Mouse (Mus musculus) G1E (cell line): ENCODE data around the gene Sgcb. TPM values are rescaled to one million over a fixed set of nuclear protein-coding genes. Genes with fewer than 3 reads are reported as not detected.

Experiments
- ATAC-seq: 2 replicates; pipeline ENCODE4 v1.8.0; 2016; ENCODE audit warnings: mild to moderate bottlenecking; ENCODE audit not compliant: insufficient number of reproducible peaks, poor library complexity, low FRiP score, severe bottlenecking; ENCODE audit errors: extremely low read depth
- DNase-seq: peaks from one replicate; pipeline ENCODE4 v3.0.0; 2012; ENCODE audit warnings: low spot score
- H3K27me3 ChIP-seq: 2 replicates; pipeline ENCODE4 v1.6.1; 2012; ENCODE audit warnings: mild to moderate bottlenecking, low read length, inconsistent platforms; ENCODE audit not compliant: insufficient read depth
- H3K36me3 ChIP-seq: replicated peaks from 2 replicates; pipeline ENCODE3; 2012; ENCODE audit warnings: mild to moderate bottlenecking, inconsistent platforms
- H3K4me1 ChIP-seq: 2 replicates; pipeline ENCODE4 v1.6.1; 2012; ENCODE audit warnings: low read depth, low read length, inconsistent platforms, mixed read lengths; ENCODE audit not compliant: insufficient read depth
- H3K4me3 ChIP-seq: 2 replicates; pipeline ENCODE4 v1.5.1; 2012; ENCODE audit warnings: low read depth, mild to moderate bottlenecking, inconsistent platforms, low read length, moderate library complexity, mixed read lengths
- H3K9me3 ChIP-seq: replicated peaks from 2 replicates; pipeline ENCODE4 v1.6.1; 2012; ENCODE audit warnings: inconsistent platforms
- CTCF ChIP-seq: IDR thresholded peaks from 2 replicates; pipeline ENCODE4 v1.5.1; 2012; ENCODE audit warnings: low read depth, low read length, inconsistent platforms, mixed read lengths
- GATA1 ChIP-seq: IDR thresholded peaks from 2 replicates; pipeline ENCODE4 v1.6.1; 2012; ENCODE audit warnings: borderline replicate concordance, low read length, inconsistent platforms, mixed read lengths
- GATA2 ChIP-seq: IDR thresholded peaks from 2 replicates; pipeline ENCODE4 v1.6.1; 2012; ENCODE audit warnings: low read depth, low read length, inconsistent platforms, borderline replicate concordance
- POLR2AphosphoS5 ChIP-seq: IDR thresholded peaks from 2 replicates; pipeline ENCODE4 v1.6.1; 2012; ENCODE audit warnings: low read depth, low read length, inconsistent platforms; ENCODE audit not compliant: insufficient replicate concordance
- TAL1 ChIP-seq: conservative IDR thresholded peaks from 2 replicates; pipeline ENCODE4 v1.6.1; 2012; ENCODE audit warnings: low read depth, low read length, inconsistent platforms, mixed read lengths
- polyA plus RNA-seq: library from polyadenylated mRNA; stranded (reverse); fragments of >175 nt; gene quantifications from 2 replicates; pipeline ENCODE4 v1.2.3, GENCODE M21; 2012
- total RNA-seq, 2 experiments: library from RNA; stranded (forward) in 1 of 2; stranded (reverse) in 1 of 2; fragments of 200-1000 nt in 1 of 2; fragments of >200 nt in 1 of 2; fragmentation: Nextera tagmentation in 1 of 2; gene quantifications; 2 replicates each; pipeline ENCODE4 v1.2.3; 2014 to 2017

The Sgcb gene
- total and polyA plus RNA-seq, 3 experiments, result 0.04 to 0.44 TPM; not detected in 1

DNA sequence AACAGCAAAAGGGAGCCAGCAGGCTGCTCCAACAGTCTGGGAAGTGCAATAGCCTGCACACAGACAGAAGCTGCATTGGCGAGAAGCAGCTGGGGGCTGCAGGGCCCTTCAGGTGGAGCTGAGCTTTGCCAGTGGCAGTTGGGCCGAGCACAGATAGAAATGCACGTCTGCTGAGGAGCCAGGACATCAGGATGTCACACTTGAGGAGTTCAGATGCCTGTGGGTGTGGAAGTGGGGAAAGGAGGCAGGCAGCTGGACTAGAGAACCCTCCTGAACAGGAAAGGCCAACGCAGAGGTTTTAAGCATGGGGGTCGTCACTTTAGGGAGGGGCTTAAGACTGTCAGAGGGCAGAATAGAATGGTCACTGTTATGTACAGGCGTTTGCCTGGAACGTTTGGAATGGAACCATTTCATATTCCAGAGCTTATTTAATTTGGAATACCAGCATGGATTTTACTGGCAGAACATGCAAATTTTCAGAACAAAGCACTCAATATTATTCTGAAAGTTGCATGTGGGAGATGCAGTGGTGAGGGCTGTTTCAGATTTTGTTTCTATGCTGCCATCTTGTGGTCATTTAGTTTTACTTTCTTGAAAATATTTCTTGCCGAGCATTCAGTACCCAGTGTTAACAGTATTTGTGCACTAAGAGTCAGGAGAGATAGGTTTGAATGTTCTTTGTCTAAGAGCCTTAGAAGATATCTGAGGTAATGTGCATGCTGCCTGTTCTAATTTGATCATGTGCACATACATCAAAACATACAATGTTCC is 10.1 kb downstream of the Sgcb start:
- peaks cover 3% of the 10 kb centered on the region for H3K9me3 ChIP-seq
- ATAC-seq, result peak; percentile 15; the same call in 1 of the 2 replicates
- no peaks in the 10 kb centered on the region for H3K36me3 ChIP-seq
- H3K27me3 ChIP-seq, result peaks cover 25% of the 10 kb centered on the region
- TF ChIP-seq GATA2 (no peak), CTCF (no peak), TAL1 (no peak), POLR2AphosphoS5 (no peak), GATA1 (no peak)
- H3K4me3 ChIP-seq, result peak overlapping the region; percentile 34; the same call in 1 of the 2 replicates
- peaks cover 19% of the 10 kb centered on the region for H3K4me1 ChIP-seq
- peak; percentile 31 for DNase-seq

- peak; percentile 88 for TF ChIP-seq CTCF
- TF ChIP-seq GATA2, result no peak
- Histone ChIP-seq H3K4me3 (no peak overlapping the region), H3K9me3 (peaks cover 3% of the 10 kb centered on the region), H3K4me1 (peaks cover 23% of the 10 kb centered on the region), H3K36me3 (no peaks in the 10 kb centered on the region), H3K27me3 (peaks cover 10% of the 10 kb centered on the region; the same call in 1 of the 2 replicates)
- no peak for ATAC-seq
- DNase-seq, result no peak
These were observed 14.4 kb downstream of the Sgcb start for GRCm38 (mm10) chr5:73633141-73633540.

- no peak within 1 kb of the TSS for H3K4me3 ChIP-seq
- H3K4me1 ChIP-seq, result peaks cover 19% of the 10 kb centered on the region
- H3K27me3 ChIP-seq, result peaks cover 8% of the 10 kb centered on the region; the same call in 1 of the 2 replicates
- no peak for DNase-seq
- peaks cover 3% of the 10 kb centered on the region for H3K9me3 ChIP-seq
- H3K36me3 ChIP-seq, result no peaks in the 10 kb centered on the region
- ATAC-seq, result no peak
- TF ChIP-seq GATA1, result no peak
- TF ChIP-seq POLR2AphosphoS5, result no peak
- TF ChIP-seq CTCF, result no peak
- TF ChIP-seq GATA2, result no peak
- TF ChIP-seq TAL1, result no peak
These were observed 15.3 kb downstream of the Sgcb start, which contains the start of gene Lrrc66 for GRCm38 (mm10) chr5:73632291-73632690. Gene Lrrc66 (minus strand): TSS chr5:73632526.

DNA sequence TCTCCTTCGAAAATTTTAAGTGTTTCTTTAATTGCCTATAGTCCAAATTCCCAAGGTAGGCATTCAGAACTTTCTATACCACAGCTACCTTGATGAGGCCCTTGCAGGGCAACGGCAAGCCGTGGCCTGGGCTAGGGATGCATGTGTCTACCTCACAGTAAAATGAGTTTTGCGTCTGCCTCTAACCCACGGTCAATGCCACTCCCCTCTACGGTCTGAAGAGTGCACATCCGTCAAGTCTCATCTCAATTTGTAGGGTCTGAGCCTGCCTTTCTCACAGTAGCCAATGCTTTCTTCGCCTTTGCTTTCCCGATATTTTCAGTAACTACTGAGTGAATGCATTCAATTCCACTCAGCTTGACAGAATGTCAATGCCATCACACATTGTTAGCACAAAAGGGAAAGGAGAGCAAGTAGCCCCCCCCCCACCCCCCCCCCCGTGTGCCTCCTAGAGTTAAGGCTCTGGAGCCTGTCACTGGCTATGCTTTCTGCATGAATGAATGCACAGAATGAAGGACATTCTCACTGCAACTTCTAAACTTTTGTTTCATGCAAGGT is 16.5 kb downstream of the Sgcb start:
- ATAC-seq, result no peak
- H3K27me3 ChIP-seq, result peaks cover 8% of the 10 kb centered on the region; the same call in 1 of the 2 replicates
- no peak for DNase-seq
- peaks cover 3% of the 10 kb centered on the region for H3K9me3 ChIP-seq
- TF ChIP-seq POLR2AphosphoS5, result no peak
- TF ChIP-seq CTCF, result no peak
- no peak for TF ChIP-seq GATA1
- TF ChIP-seq GATA2, result no peak
- TF ChIP-seq TAL1, result no peak
- H3K36me3 ChIP-seq, result no peaks in the 10 kb centered on the region
- no peak overlapping the region for H3K4me3 ChIP-seq
- peaks cover 18% of the 10 kb centered on the region for H3K4me1 ChIP-seq

DNA sequence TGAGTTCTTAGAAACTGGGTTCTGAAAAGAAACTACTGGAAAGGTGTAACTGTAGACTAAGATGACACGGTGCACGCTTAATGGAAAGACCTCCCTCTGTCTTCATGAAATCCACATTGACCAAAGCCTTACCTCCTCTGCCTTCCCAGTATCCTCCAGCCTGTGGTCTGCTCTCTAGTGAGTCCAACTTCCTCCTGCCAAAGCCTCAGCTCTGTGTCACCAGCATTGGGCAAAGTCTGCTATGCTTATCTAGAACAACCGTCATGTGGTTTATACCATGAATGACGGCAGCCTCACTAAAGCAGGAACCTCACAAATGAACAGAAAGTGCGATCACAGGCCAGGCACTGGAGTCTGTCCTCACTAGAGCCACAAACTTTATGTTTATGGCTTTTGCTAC is 17.4 kb downstream of the Sgcb start:
- Histone ChIP-seq H3K4me1 (peaks cover 19% of the 10 kb centered on the region), H3K36me3 (no peaks in the 10 kb centered on the region), H3K4me3 (no peak overlapping the region), H3K27me3 (peaks cover 5% of the 10 kb centered on the region; the same call in 1 of the 2 replicates), H3K9me3 (peaks cover 3% of the 10 kb centered on the region)
- DNase-seq (peak; percentile 39), ATAC-seq (peak; percentile 91)
- TF ChIP-seq TAL1 (no peak), POLR2AphosphoS5 (no peak), GATA2 (no peak), CTCF (no peak), GATA1 (no peak)

GRCm38 (mm10) chr5:73627991-73628390 is 19.6 kb downstream of the Sgcb start:
- Histone ChIP-seq H3K4me3 (no peak overlapping the region), H3K27me3 (peaks cover 6% of the 10 kb centered on the region; the same call in 1 of the 2 replicates), H3K36me3 (no peaks in the 10 kb centered on the region), H3K9me3 (no peaks in the 10 kb centered on the region), H3K4me1 (peaks cover 19% of the 10 kb centered on the region)
- ATAC-seq, result no peak
- TF ChIP-seq GATA1 (no peak), GATA2 (no peak), CTCF (no peak), TAL1 (no peak)
- DNase-seq, result no peak
